Mouse (Mus musculus): ENCODE data around the gene Ccdc137. TPM values are rescaled to one million over a fixed set of nuclear protein-coding genes. Genes with fewer than 3 reads are reported as not detected.

Gene Ccdc137
- polyA plus RNA-seq, 1 experiment from 2014 or later: 24.7 TPM

GRCm38 (mm10) chr11:120501018-120501417, 43.1 kb downstream of the Ccdc137 start:
- H3K27ac ChIP-seq (ENCODE audit: poor library complexity, severe bottlenecking): no peak overlapping the region
- WGBS: 69% methylated on average over 6 of the region's 6 CpGs
- H3K27me3 ChIP-seq (replicated peaks): no peaks in the 10 kb centered on the region
- no peaks in the 10 kb centered on the region for H3K9me3 ChIP-seq (replicated peaks)
- peaks cover 9% of the 10 kb centered on the region for H3K4me1 ChIP-seq (replicated peaks)
- H3K4me2 ChIP-seq: no peak overlapping the region
- H3K36me3 ChIP-seq: peaks cover 30% of the 10 kb centered on the region
- no peak overlapping the region for H3K4me3 ChIP-seq
- no peak overlapping the region for H3K9ac ChIP-seq
- ATAC-seq (ENCODE audit: insufficient number of reproducible peaks, low FRiP score): no peak

GRCm38 (mm10) chr11:120501701-120502100, 43.8 kb downstream of the Ccdc137 start:
- H3K4me1 ChIP-seq (replicated peaks): peaks cover 9% of the 10 kb centered on the region
- H3K4me2 ChIP-seq: no peak overlapping the region
- H3K27ac ChIP-seq (ENCODE audit: poor library complexity, severe bottlenecking): no peak overlapping the region
- H3K27me3 ChIP-seq (replicated peaks): no peaks in the 10 kb centered on the region
- no peak overlapping the region for H3K9ac ChIP-seq
- ATAC-seq (ENCODE audit: insufficient number of reproducible peaks, low FRiP score): no peak
- H3K36me3 ChIP-seq: peaks cover 24% of the 10 kb centered on the region
- WGBS: 81% methylated on average over 4 of the region's 4 CpGs
- no peak overlapping the region for H3K4me3 ChIP-seq
- no peaks in the 10 kb centered on the region for H3K9me3 ChIP-seq (replicated peaks)

GRCm38 (mm10) chr11:120505661-120506060, 47.7 kb downstream of the Ccdc137 start:
- H3K4me1 ChIP-seq (replicated peaks): peaks cover 18% of the 10 kb centered on the region
- no peak for ATAC-seq (ENCODE audit: insufficient number of reproducible peaks, low FRiP score)
- WGBS: 78% methylated on average over 3 of the region's 3 CpGs
- no peak overlapping the region for H3K4me3 ChIP-seq
- H3K36me3 ChIP-seq: no peaks in the 10 kb centered on the region
- no peak overlapping the region for H3K4me2 ChIP-seq
- no peak overlapping the region for H3K9ac ChIP-seq
- H3K9me3 ChIP-seq (replicated peaks): no peaks in the 10 kb centered on the region
- H3K27ac ChIP-seq (ENCODE audit: poor library complexity, severe bottlenecking): no peak overlapping the region
- 0 out of 2 replicates have a peak, but pooled peaks cover 5% of the 10 kb centered on the region for H3K27me3 ChIP-seq (replicated peaks)

- no peak for ATAC-seq (ENCODE audit: insufficient number of reproducible peaks, low FRiP score)
- WGBS: 53% methylated on average over 4 of the region's 4 CpGs
- H3K9me3 ChIP-seq (replicated peaks): no peaks in the 10 kb centered on the region
- H3K27ac ChIP-seq (ENCODE audit: poor library complexity, severe bottlenecking): no peak overlapping the region
- H3K36me3 ChIP-seq: no peaks in the 10 kb centered on the region
- H3K4me3 ChIP-seq: no peak overlapping the region
- H3K27me3 ChIP-seq (replicated peaks): 0 out of 2 replicates have a peak, but pooled peaks cover 5% of the 10 kb centered on the region
- no peak overlapping the region for H3K4me2 ChIP-seq
- no peak overlapping the region for H3K9ac ChIP-seq
- peaks cover 21% of the 10 kb centered on the region for H3K4me1 ChIP-seq (replicated peaks)
These were observed 49.0 kb downstream of the Ccdc137 start for GRCm38 (mm10) chr11:120506899-120507298.

- Histone ChIP-seq H3K27me3 (replicated peaks) (0 out of 2 replicates have a peak, but pooled peaks cover 5% of the 10 kb centered on the region), H3K4me2 (no peak overlapping the region), H3K9ac (no peak overlapping the region), H3K27ac (ENCODE audit: poor library complexity, severe bottlenecking) (no peak overlapping the region), H3K4me1 (replicated peaks) (peaks cover 21% of the 10 kb centered on the region), H3K9me3 (replicated peaks) (no peaks in the 10 kb centered on the region), H3K4me3 (no peak overlapping the region), H3K36me3 (no peaks in the 10 kb centered on the region)
- WGBS: 71% methylated on average over 13 of the region's 13 CpGs
- ATAC-seq (ENCODE audit: insufficient number of reproducible peaks, low FRiP score): no peak
These were observed 49.8 kb downstream of the Ccdc137 start for GRCm38 (mm10) chr11:120507611-120508289.

- Histone ChIP-seq H3K9me3 (replicated peaks) (no peaks in the 10 kb centered on the region), H3K4me3 (no peak overlapping the region), H3K27me3 (replicated peaks) (0 out of 2 replicates have a peak, but pooled peaks cover 5% of the 10 kb centered on the region), H3K36me3 (no peaks in the 10 kb centered on the region), H3K4me2 (no peak overlapping the region), H3K4me1 (replicated peaks) (peaks cover 21% of the 10 kb centered on the region), H3K9ac (no peak overlapping the region), H3K27ac (ENCODE audit: poor library complexity, severe bottlenecking) (no peak overlapping the region)
- ATAC-seq (ENCODE audit: insufficient number of reproducible peaks, low FRiP score): no peak
- WGBS: 77% methylated on average over 9 of the region's 9 CpGs
These were observed 50.5 kb downstream of the Ccdc137 start for GRCm38 (mm10) chr11:120508290-120508870.

- Histone ChIP-seq H3K4me1 (replicated peaks) (peaks cover 21% of the 10 kb centered on the region), H3K9ac (no peak overlapping the region), H3K27me3 (replicated peaks) (0 out of 2 replicates have a peak, but pooled peaks cover 5% of the 10 kb centered on the region), H3K9me3 (replicated peaks) (no peaks in the 10 kb centered on the region), H3K4me2 (peak overlapping the region; percentile 68), H3K4me3 (no peak overlapping the region), H3K27ac (ENCODE audit: poor library complexity, severe bottlenecking) (0 out of 2 replicates have a peak overlapping the region, but pooled peaks have one; percentile 10), H3K36me3 (no peaks in the 10 kb centered on the region)
- 28% methylated on average over 4 of the region's 4 CpGs for WGBS
- 0 out of 2 replicates have a peak, but pooled peaks have one; percentile 55 for ATAC-seq (ENCODE audit: insufficient number of reproducible peaks, low FRiP score)
These were observed 52.0 kb downstream of the Ccdc137 start for GRCm38 (mm10) chr11:120509940-120510339.

- peak overlapping the region; percentile 68 for H3K4me2 ChIP-seq
- H3K27ac ChIP-seq (ENCODE audit: poor library complexity, severe bottlenecking): peak overlapping the region; percentile 47; the same call in 1 of the 2 replicates
- H3K9me3 ChIP-seq (replicated peaks): no peaks in the 10 kb centered on the region
- H3K9ac ChIP-seq: peak overlapping the region; percentile 60
- 0 out of 2 replicates have a peak, but pooled peaks cover 5% of the 10 kb centered on the region for H3K27me3 ChIP-seq (replicated peaks)
- peaks cover 21% of the 10 kb centered on the region for H3K4me1 ChIP-seq (replicated peaks)
- H3K36me3 ChIP-seq: no peaks in the 10 kb centered on the region
- ATAC-seq (ENCODE audit: insufficient number of reproducible peaks, low FRiP score): peak; percentile 77
- H3K4me3 ChIP-seq: peak overlapping the region; percentile 37
- 6% methylated on average over 16 of the region's 16 CpGs for WGBS
These were observed 52.6 kb downstream of the Ccdc137 start for GRCm38 (mm10) chr11:120510375-120511030.

- no peaks in the 10 kb centered on the region for H3K9me3 ChIP-seq (replicated peaks)
- WGBS: 50% methylated on average over 6 of the region's 6 CpGs
- no peaks in the 10 kb centered on the region for H3K36me3 ChIP-seq
- no peak overlapping the region for H3K9ac ChIP-seq
- no peak for ATAC-seq (ENCODE audit: insufficient number of reproducible peaks, low FRiP score)
- no peak overlapping the region for H3K4me2 ChIP-seq
- H3K27ac ChIP-seq (ENCODE audit: poor library complexity, severe bottlenecking): no peak overlapping the region
- 0 out of 2 replicates have a peak, but pooled peaks cover 5% of the 10 kb centered on the region for H3K27me3 ChIP-seq (replicated peaks)
- no peak overlapping the region for H3K4me3 ChIP-seq
- peaks cover 17% of the 10 kb centered on the region for H3K4me1 ChIP-seq (replicated peaks)
These were observed 55.0 kb downstream of the Ccdc137 start for GRCm38 (mm10) chr11:120512790-120513453.
